Mouse (Mus musculus): ENCODE measurements around the gene Htra3. TPM values are rescaled to one million over a fixed set of nuclear protein-coding genes. Genes with fewer than 3 reads are reported as not detected.

The Htra3 gene
- polyA plus RNA-seq, 1 experiment from 2014 or later, result 7.8 TPM

GRCm38 (mm10) chr5:35671474-35671891, 8.1 kb downstream of the Htra3 start:
- Histone ChIP-seq H3K27me3 (replicated peaks; ENCODE audit: control insufficient read depth, insufficient read depth, low read length) (no peaks in the 10 kb centered on the region), H3K4me3 (ENCODE audit: low read depth, low read length) (no peak overlapping the region), H3K27ac (ENCODE audit: low read depth, low read length) (no peak overlapping the region), H3K9me3 (replicated peaks; ENCODE audit: control insufficient read depth, low read length) (no peaks in the 10 kb centered on the region), H3K4me2 (ENCODE audit: low read length) (no peak overlapping the region), H3K36me3 (ENCODE audit: control insufficient read depth, insufficient read depth, low read length) (no peaks in the 10 kb centered on the region), H3K9ac (ENCODE audit: low read length) (no peak overlapping the region), H3K4me1 (ENCODE audit: control insufficient read depth, insufficient read depth, low read length) (peaks cover 2% of the 10 kb centered on the region; the same call in 1 of the 2 replicates)
- ATAC-seq (no peak), DNase-seq (ENCODE audit: low spot score) (no peak)
- 74% methylated on average over 9 of the region's 9 CpGs for WGBS

GRCm38 (mm10) chr5:35670412-35670801, 9.2 kb downstream of the Htra3 start:
- no peak for ATAC-seq
- Histone ChIP-seq H3K9me3 (replicated peaks; ENCODE audit: control insufficient read depth, low read length) (no peaks in the 10 kb centered on the region), H3K4me1 (ENCODE audit: control insufficient read depth, insufficient read depth, low read length) (peaks cover 2% of the 10 kb centered on the region; the same call in 1 of the 2 replicates), H3K9ac (ENCODE audit: low read length) (no peak overlapping the region), H3K36me3 (ENCODE audit: control insufficient read depth, insufficient read depth, low read length) (no peaks in the 10 kb centered on the region), H3K27ac (ENCODE audit: low read depth, low read length) (no peak overlapping the region), H3K27me3 (replicated peaks; ENCODE audit: control insufficient read depth, insufficient read depth, low read length) (no peaks in the 10 kb centered on the region), H3K4me3 (ENCODE audit: low read depth, low read length) (no peak overlapping the region), H3K4me2 (ENCODE audit: low read length) (no peak overlapping the region)
- no peak for DNase-seq (ENCODE audit: low spot score)
- 56% methylated on average over 6 of the region's 6 CpGs for WGBS

GRCm38 (mm10) chr5:35669747-35670411, 9.7 kb downstream of the Htra3 start:
- Histone ChIP-seq H3K9me3 (replicated peaks; ENCODE audit: control insufficient read depth, low read length) (no peaks in the 10 kb centered on the region), H3K4me3 (ENCODE audit: low read depth, low read length) (no peak overlapping the region), H3K9ac (ENCODE audit: low read length) (no peak overlapping the region), H3K27ac (ENCODE audit: low read depth, low read length) (no peak overlapping the region), H3K4me2 (ENCODE audit: low read length) (no peak overlapping the region), H3K27me3 (replicated peaks; ENCODE audit: control insufficient read depth, insufficient read depth, low read length) (no peaks in the 10 kb centered on the region), H3K4me1 (ENCODE audit: control insufficient read depth, insufficient read depth, low read length) (peaks cover 2% of the 10 kb centered on the region; the same call in 1 of the 2 replicates), H3K36me3 (ENCODE audit: control insufficient read depth, insufficient read depth, low read length) (no peaks in the 10 kb centered on the region)
- ATAC-seq (no peak), DNase-seq (ENCODE audit: low spot score) (no peak)
- WGBS, result 25% methylated on average over 11 of the region's 11 CpGs

- no peaks in the 10 kb centered on the region for H3K36me3 ChIP-seq (ENCODE audit: control insufficient read depth, insufficient read depth, low read length)
- no peak overlapping the region for H3K4me3 ChIP-seq (ENCODE audit: low read depth, low read length)
- H3K4me2 ChIP-seq (ENCODE audit: low read length), result no peak overlapping the region
- no peak overlapping the region for H3K27ac ChIP-seq (ENCODE audit: low read depth, low read length)
- WGBS, result 88% methylated on average over 7 of the region's 7 CpGs
- no peak overlapping the region for H3K9ac ChIP-seq (ENCODE audit: low read length)
- no peaks in the 10 kb centered on the region for H3K4me1 ChIP-seq (ENCODE audit: control insufficient read depth, insufficient read depth, low read length)
- no peaks in the 10 kb centered on the region for H3K27me3 ChIP-seq (replicated peaks; ENCODE audit: control insufficient read depth, insufficient read depth, low read length)
- H3K9me3 ChIP-seq (replicated peaks; ENCODE audit: control insufficient read depth, low read length), result no peaks in the 10 kb centered on the region
- no peak for ATAC-seq
- DNase-seq (ENCODE audit: low spot score), result no peak
Observed at GRCm38 (mm10) chr5:35666152-35666551, 13.4 kb downstream of the Htra3 start.

- no peak overlapping the region for H3K9ac ChIP-seq (ENCODE audit: low read length)
- DNase-seq (ENCODE audit: low spot score) (no peak), ATAC-seq (no peak)
- no peaks in the 10 kb centered on the region for H3K36me3 ChIP-seq (ENCODE audit: control insufficient read depth, insufficient read depth, low read length)
- no peaks in the 10 kb centered on the region for H3K4me1 ChIP-seq (ENCODE audit: control insufficient read depth, insufficient read depth, low read length)
- H3K9me3 ChIP-seq (replicated peaks; ENCODE audit: control insufficient read depth, low read length), result no peaks in the 10 kb centered on the region
- WGBS, result 82% methylated on average over 9 of the region's 9 CpGs
- H3K4me2 ChIP-seq (ENCODE audit: low read length), result no peak overlapping the region
- no peak overlapping the region for H3K27ac ChIP-seq (ENCODE audit: low read depth, low read length)
- no peak overlapping the region for H3K4me3 ChIP-seq (ENCODE audit: low read depth, low read length)
- H3K27me3 ChIP-seq (replicated peaks; ENCODE audit: control insufficient read depth, insufficient read depth, low read length), result no peaks in the 10 kb centered on the region
Observed at GRCm38 (mm10) chr5:35662021-35662545, 17.5 kb downstream of the Htra3 start.

GRCm38 (mm10) chr5:35661210-35661609, 18.4 kb downstream of the Htra3 start:
- no peaks in the 10 kb centered on the region for H3K27me3 ChIP-seq (replicated peaks; ENCODE audit: control insufficient read depth, insufficient read depth, low read length)
- H3K9me3 ChIP-seq (replicated peaks; ENCODE audit: control insufficient read depth, low read length), result no peaks in the 10 kb centered on the region
- no peaks in the 10 kb centered on the region for H3K36me3 ChIP-seq (ENCODE audit: control insufficient read depth, insufficient read depth, low read length)
- H3K4me3 ChIP-seq (ENCODE audit: low read depth, low read length), result no peak overlapping the region
- DNase-seq (ENCODE audit: low spot score) (no peak), ATAC-seq (no peak)
- 81% methylated on average over 6 of the region's 6 CpGs for WGBS
- H3K4me2 ChIP-seq (ENCODE audit: low read length), result no peak overlapping the region
- H3K9ac ChIP-seq (ENCODE audit: low read length), result no peak overlapping the region
- H3K4me1 ChIP-seq (ENCODE audit: control insufficient read depth, insufficient read depth, low read length), result no peaks in the 10 kb centered on the region
- no peak overlapping the region for H3K27ac ChIP-seq (ENCODE audit: low read depth, low read length)

GRCm38 (mm10) chr5:35659503-35659902, 20.1 kb downstream of the Htra3 start:
- Histone ChIP-seq H3K4me2 (ENCODE audit: low read length) (no peak overlapping the region), H3K9me3 (replicated peaks; ENCODE audit: control insufficient read depth, low read length) (no peaks in the 10 kb centered on the region), H3K4me1 (ENCODE audit: control insufficient read depth, insufficient read depth, low read length) (no peaks in the 10 kb centered on the region), H3K9ac (ENCODE audit: low read length) (no peak overlapping the region), H3K4me3 (ENCODE audit: low read depth, low read length) (no peak overlapping the region), H3K27me3 (replicated peaks; ENCODE audit: control insufficient read depth, insufficient read depth, low read length) (no peaks in the 10 kb centered on the region), H3K36me3 (ENCODE audit: control insufficient read depth, insufficient read depth, low read length) (no peaks in the 10 kb centered on the region), H3K27ac (ENCODE audit: low read depth, low read length) (no peak overlapping the region)
- no peak for DNase-seq (ENCODE audit: low spot score)
- no peak for ATAC-seq
- WGBS, result 65% methylated on average over 3 of the region's 3 CpGs

GRCm38 (mm10) chr5:35655753-35656485, 23.7 kb downstream of the Htra3 start:
- H3K27ac ChIP-seq (ENCODE audit: low read depth, low read length), result no peak overlapping the region
- H3K4me3 ChIP-seq (ENCODE audit: low read depth, low read length), result no peak overlapping the region
- no peaks in the 10 kb centered on the region for H3K4me1 ChIP-seq (ENCODE audit: control insufficient read depth, insufficient read depth, low read length)
- H3K36me3 ChIP-seq (ENCODE audit: control insufficient read depth, insufficient read depth, low read length), result no peaks in the 10 kb centered on the region
- no peaks in the 10 kb centered on the region for H3K27me3 ChIP-seq (replicated peaks; ENCODE audit: control insufficient read depth, insufficient read depth, low read length)
- DNase-seq (ENCODE audit: low spot score), result no peak
- ATAC-seq, result no peak
- no peaks in the 10 kb centered on the region for H3K9me3 ChIP-seq (replicated peaks; ENCODE audit: control insufficient read depth, low read length)
- no peak overlapping the region for H3K4me2 ChIP-seq (ENCODE audit: low read length)
- 87% methylated on average over 10 of the region's 10 CpGs for WGBS
- no peak overlapping the region for H3K9ac ChIP-seq (ENCODE audit: low read length)
